Mouse (Mus musculus) olfactory bulb, adult 2 months (tissue): ENCODE data around the gene Tppp2. TPM values are rescaled to one million over a fixed set of nuclear protein-coding genes. Genes with fewer than 3 reads are reported as not detected.

ENCODE experiments used
- H3K27ac ChIP-seq: fragments of 200-500 bp; 2 replicates; pipeline ENCODE4 v1.5.1; 2012; ENCODE audit warnings: low read depth, low read length; ENCODE audit not compliant: insufficient read depth
- H3K4me1 ChIP-seq: fragments of 200-500 bp; 2 replicates; pipeline ENCODE4 v1.6.1; 2012; ENCODE audit warnings: low read length; ENCODE audit not compliant: control insufficient read depth, insufficient read depth
- H3K4me3 ChIP-seq: fragments of 200-500 bp; 2 replicates; pipeline ENCODE4 v1.5.1; 2012; ENCODE audit warnings: mild to moderate bottlenecking, low read depth, low read length, moderate library complexity; ENCODE audit not compliant: insufficient read depth
- CTCF ChIP-seq: fragments of 200-500 bp; IDR thresholded peaks from 2 replicates; pipeline ENCODE4 v1.5.1; 2012; ENCODE audit warnings: low read depth, mild to moderate bottlenecking, low read length, moderate library complexity; ENCODE audit not compliant: insufficient read depth
- POLR2A ChIP-seq: fragments of 200-500 bp; IDR thresholded peaks from 2 replicates; pipeline ENCODE4 v1.6.1; 2012; ENCODE audit warnings: mild to moderate bottlenecking, low read depth, low read length, moderate library complexity; ENCODE audit not compliant: insufficient read depth
- WGBS: fragments of 180-500 bp; shearing (Covaris S2); methylation state at CpG from one replicate; pipeline ENCODE4 v1.1.7; 2018; 5-methylcytosine and 5-hydroxymethylcytosine counted together
- polyA plus RNA-seq: library from polyadenylated mRNA; stranded (reverse); fragments of >200 nt; gene quantifications from 2 replicates; pipeline ENCODE4 v1.2.4, GENCODE M21; 2012; ENCODE audit warnings: low replicate concordance; ENCODE audit not compliant: missing spikeins, insufficient read depth, insufficient read length

Gene Tppp2
- polyA plus RNA-seq, 1 experiment, result not detected

GRCm38 (mm10) chr14:51932092-51933020 is 14.1 kb downstream of the Tppp2 start:
- TF ChIP-seq CTCF (no peak), POLR2A (no peak)
- WGBS, result 82% methylated on average over 10 of the region's 10 CpGs
- Histone ChIP-seq H3K4me1 (peaks cover 7% of the 10 kb centered on the region; the same call in 1 of the 2 replicates), H3K27ac (no peak overlapping the region), H3K4me3 (no peak overlapping the region)

GRCm38 (mm10) chr14:51939005-51939404 is 20.8 kb downstream of the Tppp2 start:
- no peak overlapping the region for H3K4me3 ChIP-seq
- no peak overlapping the region for H3K27ac ChIP-seq
- TF ChIP-seq CTCF (no peak), POLR2A (no peak)
- 92% methylated on average over 9 of the region's 9 CpGs for WGBS
- no peaks in the 10 kb centered on the region for H3K4me1 ChIP-seq

- 55% methylated on average over 8 of the region's 8 CpGs for WGBS
Measured at GRCm38 (mm10) chr14:51940944-51941560, 22.8 kb downstream of the Tppp2 start.

GRCm38 (mm10) chr14:51941577-51941976 is 23.4 kb downstream of the Tppp2 start:
- H3K27ac ChIP-seq, result no peak overlapping the region
- 64% methylated on average over 9 of the region's 9 CpGs for WGBS
- no peaks in the 10 kb centered on the region for H3K4me1 ChIP-seq
- TF ChIP-seq CTCF (no peak), POLR2A (no peak)
- no peak overlapping the region for H3K4me3 ChIP-seq

More at GRCm38 (mm10) chr14:51940944-51941560, 22.8 kb downstream of the Tppp2 start:
- Histone ChIP-seq H3K4me3 (no peak overlapping the region), H3K27ac (no peak overlapping the region), H3K4me1 (no peaks in the 10 kb centered on the region)
- TF ChIP-seq CTCF, result no peak

GRCm38 (mm10) chr14:51942236-51942635 is 24.0 kb downstream of the Tppp2 start:
- 70% methylated on average over 7 of the region's 7 CpGs for WGBS
- TF ChIP-seq POLR2A (no peak), CTCF (no peak)
- Histone ChIP-seq H3K4me1 (no peaks in the 10 kb centered on the region), H3K4me3 (no peak overlapping the region), H3K27ac (no peak overlapping the region)

GRCm38 (mm10) chr14:51943336-51943735 is 25.1 kb downstream of the Tppp2 start:
- Histone ChIP-seq H3K4me1 (no peaks in the 10 kb centered on the region), H3K27ac (no peak overlapping the region), H3K4me3 (no peak overlapping the region)
- WGBS, result 64% methylated on average over 6 of the region's 6 CpGs
- TF ChIP-seq POLR2A (no peak), CTCF (no peak)

GRCm38 (mm10) chr14:51960316-51960715 is 42.1 kb downstream of the Tppp2 start:
- no peak overlapping the region for H3K27ac ChIP-seq
- no peaks in the 10 kb centered on the region for H3K4me1 ChIP-seq
- WGBS, result 78% methylated on average over 2 of the region's 2 CpGs
- TF ChIP-seq CTCF, result no peak
- no peak for TF ChIP-seq POLR2A
- no peak overlapping the region for H3K4me3 ChIP-seq

GRCm38 (mm10) chr14:51967400-51967799 is 49.2 kb downstream of the Tppp2 start:
- WGBS, result 75% methylated on average over 3 of the region's 3 CpGs
- Histone ChIP-seq H3K27ac (no peak overlapping the region), H3K4me3 (no peak overlapping the region), H3K4me1 (no peaks in the 10 kb centered on the region)
- TF ChIP-seq POLR2A (no peak), CTCF (no peak)

Other genes starting within 250 kb of the Tppp2 start
- gene Gm17079, start 223.0 kb upstream of the Tppp2 start, polyA plus RNA-seq, result not detected in 2 replicates
- gene Gm5800, start 201.2 kb upstream of the Tppp2 start, polyA plus RNA-seq, result not detected in 2 replicates
- gene Ang4, start 144.8 kb upstream of the Tppp2 start, polyA plus RNA-seq, result not detected in 2 replicates
- not detected in 2 replicates for gene AY358078, start 118.4 kb upstream of the Tppp2 start, polyA plus RNA-seq
- gene Ear6, start 64.7 kb upstream of the Tppp2 start, polyA plus RNA-seq, result not detected in 2 replicates
- not detected in 2 replicates for gene Mettl17, start 33.6 kb upstream of the Tppp2 start, polyA plus RNA-seq
- gene Slc39a2, start 25.5 kb upstream of the Tppp2 start, polyA plus RNA-seq, result not detected in 2 replicates
- 1,444 TPM in 1 of 2 replicates, not detected in the other for gene Ndrg2, start 4.3 kb upstream of the Tppp2 start, polyA plus RNA-seq
- gene Rnase13, start 4.3 kb downstream of the Tppp2 start, polyA plus RNA-seq, result not detected in 2 replicates
- not detected in 2 replicates for gene Arhgef40, start 66.3 kb downstream of the Tppp2 start, polyA plus RNA-seq
- not detected in 2 replicates for gene Tmem253, start 97.2 kb downstream of the Tppp2 start, polyA plus RNA-seq
- not detected in 2 replicates for gene Zfp219, start 102.3 kb downstream of the Tppp2 start, polyA plus RNA-seq
- not detected in 2 replicates for gene Olfr221, start 124.0 kb downstream of the Tppp2 start, polyA plus RNA-seq
- gene Hnrnpc, start 185.6 kb downstream of the Tppp2 start, polyA plus RNA-seq, result 795 TPM in 1 of 2 replicates, not detected in the other
- gene Rpgrip1, start 192.3 kb downstream of the Tppp2 start, polyA plus RNA-seq, result not detected in 2 replicates